Mouse (Mus musculus) MEL (cell line): ENCODE measurements around the gene Fars2. TPM values are rescaled to one million over a fixed set of nuclear protein-coding genes. Genes with fewer than 3 reads are reported as not detected.

Experiments
- DNase-seq: peaks from one replicate; pipeline ENCODE4 v3.0.0; 2011; ENCODE audit warnings: low read depth, low spot score
- H3K27ac ChIP-seq: 2 replicates; pipeline ENCODE4 v1.5.1; 2012; ENCODE audit warnings: low read depth, mild to moderate bottlenecking, control low read depth, low read length, moderate library complexity; ENCODE audit not compliant: control insufficient read depth
- H3K27me3 ChIP-seq, 2 experiments: fragments of 150-350 bp in 1 of 2; sonication (generic) in 1 of 2; 2 replicates each; pipeline ENCODE4 v1.6.1; 2012; ENCODE audit warnings: low read length in 2 of 2, mild to moderate bottlenecking in 2 of 2, improper control_type of control experiment in 1 of 2, moderate library complexity in 1 of 2; ENCODE audit not compliant: insufficient read depth in 2 of 2, control insufficient read depth in 1 of 2
- H3K36me3 ChIP-seq, 2 experiments: 2 replicates each; pipeline ENCODE4 v1.6.1; 2012 to 2014; ENCODE audit warnings: low read length in 2 of 2, improper control_type of control experiment in 1 of 2, inconsistent platforms in 1 of 2, mild to moderate bottlenecking in 1 of 2; ENCODE audit not compliant: insufficient read depth in 2 of 2, control insufficient read depth in 1 of 2
- H3K4me1 ChIP-seq, 2 experiments: fragments of 150-350 bp in 1 of 2; sonication (generic) in 1 of 2; 2 replicates each; pipeline ENCODE4 v1.6.1; 2012; ENCODE audit warnings: low read length in 2 of 2, improper control_type of control experiment in 1 of 2, mild to moderate bottlenecking in 1 of 2; ENCODE audit not compliant: insufficient read depth in 2 of 2, control insufficient read depth in 1 of 2
- H3K4me3 ChIP-seq, 2 experiments: fragments of 150-350 bp in 1 of 2; sonication (generic) in 1 of 2; 2 replicates each; pipeline ENCODE4 v1.5.1; 2012; ENCODE audit warnings: low read depth in 2 of 2, low read length in 2 of 2, mild to moderate bottlenecking in 2 of 2, moderate library complexity in 2 of 2, control low read depth in 1 of 2, improper control_type of control experiment in 1 of 2; ENCODE audit not compliant: control insufficient read depth in 1 of 2, insufficient read depth in 1 of 2
- H3K79me2 ChIP-seq: 2 replicates; pipeline ENCODE4 v1.6.1; 2012; ENCODE audit warnings: mild to moderate bottlenecking, low read length, moderate library complexity; ENCODE audit not compliant: control insufficient read depth, poor library complexity, insufficient read depth
- H3K9ac ChIP-seq: 2 replicates; pipeline ENCODE4 v1.6.1; 2012; ENCODE audit warnings: low read depth, mild to moderate bottlenecking, control low read depth, low read length, moderate library complexity; ENCODE audit not compliant: control insufficient read depth, poor library complexity, severe bottlenecking
- H3K9me3 ChIP-seq: fragments of 150-350 bp; sonication (generic); replicated peaks from 2 replicates; pipeline ENCODE4 v1.6.1; 2012; ENCODE audit warnings: mild to moderate bottlenecking, low read length, improper control_type of control experiment, moderate library complexity; ENCODE audit not compliant: insufficient read depth
- CHD2 ChIP-seq: IDR thresholded peaks from 2 replicates; pipeline ENCODE4 v1.6.1; 2011; ENCODE audit warnings: low read length, improper control_type of control experiment
- CTCF ChIP-seq, 3 experiments: IDR thresholded peaks in 2 of 3; conservative IDR thresholded peaks in 1 of 3; 2 replicates each; pipeline ENCODE4 v1.5.1; 2011 to 2012; ENCODE audit warnings: low read length in 3 of 3, low read depth in 2 of 3, mild to moderate bottlenecking in 2 of 3, improper control_type of control experiment in 1 of 3, inconsistent platforms in 1 of 3, mixed read lengths in 1 of 3, moderate library complexity in 1 of 3; ENCODE audit not compliant: control insufficient read depth in 1 of 3, insufficient read depth in 1 of 3, poor library complexity in 1 of 3, severe bottlenecking in 1 of 3
- E2F4 ChIP-seq: IDR thresholded peaks from 2 replicates; pipeline ENCODE4 v1.6.1; 2011; ENCODE audit warnings: low read depth, low read length, improper control_type of control experiment, borderline replicate concordance
- EP300 ChIP-seq, 2 experiments: IDR thresholded peaks; 2 replicates each; pipeline ENCODE4 v1.6.1; 2011; ENCODE audit warnings: improper control_type of control experiment in 2 of 2, low read length in 2 of 2, low read depth in 1 of 2, mild to moderate bottlenecking in 1 of 2
- GABPA ChIP-seq: IDR thresholded peaks from 2 replicates; pipeline ENCODE4 v1.6.1; 2012; ENCODE audit warnings: low read depth, mild to moderate bottlenecking, inconsistent platforms, low read length, improper control_type of control experiment, moderate library complexity
- HCFC1 ChIP-seq: IDR thresholded peaks from 2 replicates; pipeline ENCODE4 v1.6.1; 2012; ENCODE audit warnings: low read depth, mild to moderate bottlenecking, inconsistent platforms, low read length, improper control_type of control experiment, moderate library complexity
- JUND ChIP-seq: IDR thresholded peaks from 2 replicates; pipeline ENCODE4 v1.6.1; 2011; ENCODE audit warnings: low read depth, mild to moderate bottlenecking, improper control_type of control experiment, low read length
- MAFK ChIP-seq: IDR thresholded peaks from 2 replicates; pipeline ENCODE4 v1.6.1; 2011; ENCODE audit warnings: low read depth, mild to moderate bottlenecking, low read length, improper control_type of control experiment, borderline replicate concordance
- MAZ ChIP-seq: IDR thresholded peaks from 2 replicates; pipeline ENCODE4 v1.6.1; 2012; ENCODE audit warnings: low read depth, mild to moderate bottlenecking, inconsistent platforms, low read length, improper control_type of control experiment
- MEF2A ChIP-seq: IDR thresholded peaks from 2 replicates; pipeline ENCODE4 v1.6.1; 2014; ENCODE audit warnings: low read depth, mild to moderate bottlenecking, inconsistent platforms, low read length, improper control_type of control experiment; ENCODE audit not compliant: poor library complexity, insufficient replicate concordance, severe bottlenecking; ENCODE audit errors: extremely low read depth
- MXI1 ChIP-seq: IDR thresholded peaks from 2 replicates; pipeline ENCODE4 v1.6.1; 2011; ENCODE audit warnings: mild to moderate bottlenecking, low read depth, low read length, improper control_type of control experiment
- MYB ChIP-seq: IDR thresholded peaks from 2 replicates; pipeline ENCODE4 v1.6.1; 2011; ENCODE audit warnings: mild to moderate bottlenecking, low read depth, low read length, improper control_type of control experiment
- POLR2A ChIP-seq, 2 experiments: IDR thresholded peaks; 2 replicates each; pipeline ENCODE4 v1.6.1; 2011 to 2012; ENCODE audit warnings: low read length in 2 of 2, mild to moderate bottlenecking in 2 of 2, control low read depth in 1 of 2, improper control_type of control experiment in 1 of 2, low read depth in 1 of 2, moderate library complexity in 1 of 2; ENCODE audit not compliant: control insufficient read depth in 1 of 2, insufficient read depth in 1 of 2, poor library complexity in 1 of 2
- POLR2AphosphoS2 ChIP-seq: IDR thresholded peaks from 2 replicates; pipeline ENCODE4 v1.6.1; 2011; ENCODE audit warnings: low read length, improper control_type of control experiment
- POLR2AphosphoS5 ChIP-seq: IDR thresholded peaks from 2 replicates; pipeline ENCODE4 v1.6.1; 2012; ENCODE audit warnings: low read depth, borderline replicate concordance, mild to moderate bottlenecking, inconsistent platforms, low read length, moderate library complexity, mixed read lengths
- RAD21 ChIP-seq: IDR thresholded peaks from 2 replicates; pipeline ENCODE4 v1.6.1; 2011; ENCODE audit warnings: mild to moderate bottlenecking, low read depth, low read length, improper control_type of control experiment
- RCOR1 ChIP-seq: IDR thresholded peaks from 2 replicates; pipeline ENCODE4 v1.6.1; 2012; ENCODE audit warnings: low read depth, mild to moderate bottlenecking, inconsistent platforms, low read length, improper control_type of control experiment
- SIN3A ChIP-seq: IDR thresholded peaks from 2 replicates; pipeline ENCODE4 v1.6.1; 2012; ENCODE audit warnings: low read length, improper control_type of control experiment, inconsistent platforms
- SMC3 ChIP-seq: IDR thresholded peaks from 2 replicates; pipeline ENCODE4 v1.6.1; 2011; ENCODE audit warnings: low read depth, low read length, improper control_type of control experiment
- UBTF ChIP-seq: IDR thresholded peaks from 2 replicates; pipeline ENCODE4 v1.6.1; 2012; ENCODE audit warnings: low read depth, mild to moderate bottlenecking, inconsistent platforms, low read length, improper control_type of control experiment, moderate library complexity, borderline replicate concordance; ENCODE audit not compliant: insufficient read depth
- USF2 ChIP-seq, 2 experiments: IDR thresholded peaks; 2 replicates each; pipeline ENCODE4 v1.6.1; 2011 to 2012; ENCODE audit warnings: improper control_type of control experiment in 2 of 2, low read length in 2 of 2, borderline replicate concordance in 1 of 2, inconsistent platforms in 1 of 2, low read depth in 1 of 2, mild to moderate bottlenecking in 1 of 2; ENCODE audit not compliant: insufficient read depth in 1 of 2
- ZC3H11A ChIP-seq: IDR thresholded peaks from 2 replicates; pipeline ENCODE4 v1.6.1; 2012; ENCODE audit warnings: low read depth, mild to moderate bottlenecking, inconsistent platforms, low read length, improper control_type of control experiment
- ZNF384 ChIP-seq: IDR thresholded peaks from 2 replicates; pipeline ENCODE4 v1.6.1; 2012; ENCODE audit warnings: low read depth, mild to moderate bottlenecking, inconsistent platforms, low read length, improper control_type of control experiment
- polyA plus RNA-seq, 2 experiments: library from polyadenylated mRNA; stranded (reverse) in 1 of 2; unstranded in 1 of 2; fragments of >175 nt in 1 of 2; fragments of >200 nt in 1 of 2; gene quantifications; 2 replicates each; pipeline versions ENCODE4 v1.2.1 to v1.2.4; 2012; ENCODE audit warnings: low replicate concordance in 2 of 2, low read depth in 1 of 2; ENCODE audit not compliant: insufficient read length in 2 of 2, insufficient read depth in 1 of 2, missing spikeins in 1 of 2
- total RNA-seq: library from RNA; depleted of rRNA; stranded (reverse); fragments of 300-350 nt; gene quantifications from 2 replicates; pipeline ENCODE4 v1.2.3, GENCODE M21; 2012

The Fars2 gene
- total and polyA plus RNA-seq, 3 experiments, result 32.6 to 39.2 TPM; not detected in 1

DNA sequence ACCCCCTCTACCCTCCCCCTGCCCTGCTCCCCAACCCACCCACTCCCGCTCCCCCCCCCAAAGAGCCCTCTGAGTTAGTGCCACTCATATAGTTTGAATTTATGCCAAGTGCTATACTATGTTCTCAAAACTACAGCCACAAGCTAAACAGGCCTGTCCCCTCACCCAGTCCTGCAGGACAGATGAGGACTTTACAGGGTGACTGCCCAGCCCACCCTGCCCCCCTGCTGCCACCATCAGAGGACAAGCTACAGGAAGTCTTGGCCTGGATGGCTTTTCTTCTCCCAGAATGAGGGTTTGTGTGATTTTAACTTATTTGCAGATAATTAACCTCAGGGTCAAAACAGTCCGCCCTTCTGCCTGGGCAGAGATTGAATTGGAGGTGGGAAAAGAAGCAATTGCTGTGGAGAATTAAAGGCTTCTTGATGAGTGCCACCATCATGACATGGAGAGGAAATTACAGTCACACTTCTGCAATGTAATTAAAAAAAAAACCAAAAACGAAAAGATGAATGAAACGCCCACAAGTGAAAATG, 383.2 kb downstream of the Fars2 start:
- Histone ChIP-seq H3K9me3 (no peaks in the 10 kb centered on the region), H3K27ac (no peak overlapping the region), H3K9ac (no peak overlapping the region), H3K4me1 (no peaks in the 10 kb centered on the region), H3K27me3 (no peaks in the 10 kb centered on the region), H3K36me3 (no peaks in the 10 kb centered on the region; a peak in 1 of 4 replicates), H3K79me2 (no peaks in the 10 kb centered on the region), H3K4me3 (no peak overlapping the region)
- no peak for DNase-seq
- TF ChIP-seq POLR2A (IDR thresholded peaks at IDR 0.05; ENCODE audit: control insufficient read depth in 1 of 2, insufficient read depth in 1 of 2, low read depth in 1 of 2, low read length in 2 of 2, poor library complexity in 1 of 2) (no peak), RCOR1 (no peak), SMC3 (no peak), CTCF (IDR thresholded peaks at IDR 0.05 in 2 of 3, conservative IDR thresholded peaks at IDR 0.05 in 1 of 3; ENCODE audit: control insufficient read depth in 1 of 3, insufficient read depth in 1 of 3, low read depth in 2 of 3, low read length in 3 of 3, poor library complexity in 1 of 3, severe bottlenecking in 1 of 3) (no peak), ZC3H11A (no peak), SIN3A (no peak), MAFK (no peak), POLR2AphosphoS2 (no peak), E2F4 (no peak), GABPA (no peak), POLR2AphosphoS5 (no peak), UBTF (no peak), HCFC1 (no peak)

DNA sequence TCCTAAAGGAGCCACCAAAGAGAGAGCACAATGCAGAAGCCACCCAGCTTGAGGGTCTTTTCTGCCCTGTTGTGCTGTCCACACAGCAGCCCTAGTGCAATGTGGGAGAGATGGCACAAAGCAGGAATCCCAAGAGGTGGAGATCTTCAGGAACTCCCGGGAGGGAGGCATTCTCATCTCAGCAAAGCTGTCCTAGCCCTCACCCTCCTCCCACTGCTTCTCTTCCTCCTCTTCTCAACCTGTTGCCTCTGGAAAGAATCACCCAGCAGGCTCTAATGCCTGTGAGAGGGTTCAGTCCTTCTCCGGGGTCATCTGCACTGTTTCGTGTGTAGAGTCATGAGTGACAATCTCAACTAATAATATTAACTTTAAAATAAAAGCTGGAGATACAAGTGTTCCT, 386.3 kb downstream of the Fars2 start:
- no peaks in the 10 kb centered on the region for H3K79me2 ChIP-seq
- no peaks in the 10 kb centered on the region for H3K36me3 ChIP-seq
- no peaks in the 10 kb centered on the region for H3K4me1 ChIP-seq
- H3K9ac ChIP-seq, result no peak overlapping the region
- H3K27ac ChIP-seq, result no peak overlapping the region
- no peak overlapping the region for H3K4me3 ChIP-seq
- TF ChIP-seq RCOR1 (no peak), POLR2AphosphoS5 (no peak), MEF2A (no peak), ZNF384 (no peak), SMC3 (no peak), RAD21 (no peak), HCFC1 (no peak), MXI1 (no peak), CHD2 (no peak), POLR2AphosphoS2 (no peak), MYB (no peak), JUND (no peak), EP300 (IDR thresholded peaks at IDR 0.05; ENCODE audit: low read depth in 1 of 2, low read length in 2 of 2) (no peak), MAZ (no peak), POLR2A (IDR thresholded peaks at IDR 0.05; ENCODE audit: control insufficient read depth in 1 of 2, insufficient read depth in 1 of 2, low read depth in 1 of 2, low read length in 2 of 2, poor library complexity in 1 of 2) (no peak), USF2 (IDR thresholded peaks at IDR 0.05; ENCODE audit: borderline replicate concordance in 1 of 2, insufficient read depth in 1 of 2, low read depth in 1 of 2, low read length in 2 of 2) (no peak), GABPA (no peak)
- no peaks in the 10 kb centered on the region for H3K9me3 ChIP-seq
- no peaks in the 10 kb centered on the region for H3K27me3 ChIP-seq
- no peak for DNase-seq
